Mouse (Mus musculus) right cerebral cortex, postnatal 10 days (tissue): ENCODE data around the gene Tnfaip1.
A peak's percentile ranks its signal among the peaks of the same experiment; 100 is the strongest.

ENCODE experiments used
- DNase-seq, 2 experiments: peaks; one replicate each; pipeline ENCODE4 v3.0.0; 2021; ENCODE audit warnings: low spot score in 2 of 2

Tnfaip1 gene

GRCm38 (mm10) chr11:78500623-78501202, 35.4 kb downstream of the Tnfaip1 start:
- no peak for DNase-seq

- DNase-seq = no peak
Observed at GRCm38 (mm10) chr11:78499543-78499942, 36.6 kb downstream of the Tnfaip1 start.

- DNase-seq = no peak
Observed at GRCm38 (mm10) chr11:78499004-78499403, 37.1 kb downstream of the Tnfaip1 start, which contains the start of gene Vtn. Gene Vtn (plus strand): TSS chr11:78499091.

- DNase-seq = peak; percentile 97
Observed at GRCm38 (mm10) chr11:78497544-78498522, 38.3 kb downstream of the Tnfaip1 start, which contains the start of gene Sarm1. Gene Sarm1 (minus strand): TSS chr11:78497754.

GRCm38 (mm10) chr11:78497071-78497541, 39.0 kb downstream of the Tnfaip1 start:
- peak; percentile 65 to 73 for DNase-seq

GRCm38 (mm10) chr11:78495904-78496303, 40.2 kb downstream of the Tnfaip1 start:
- no peak for DNase-seq

GRCm38 (mm10) chr11:78490781-78491241, 45.3 kb downstream of the Tnfaip1 start:
- DNase-seq = peak; percentile 67 to 76

GRCm38 (mm10) chr11:78488168-78488567, 48.0 kb downstream of the Tnfaip1 start:
- peak; percentile 80 to 86 for DNase-seq

- no peak for DNase-seq
Observed at GRCm38 (mm10) chr11:78483639-78484038, 52.5 kb downstream of the Tnfaip1 start.

- no peak for DNase-seq
Observed at GRCm38 (mm10) chr11:78475289-78475688, 60.8 kb downstream of the Tnfaip1 start.
